Mouse (Mus musculus) heart, embryonic 13.5 days (tissue): ENCODE measurements around the gene Tbc1d30. TPM values are rescaled to one million over a fixed set of nuclear protein-coding genes. Genes with fewer than 3 reads are reported as not detected.

Source experiments
- ATAC-seq: fragments of 200-750 bp; cut with Nextera tagmentation; 2 replicates; pipeline ENCODE4 v1.8.0; 2017; ENCODE audit warnings: moderate TSS enrichment; ENCODE audit not compliant: insufficient number of reproducible peaks, low FRiP score, low TSS enrichment; ENCODE audit errors: extremely low read depth
- H3K27ac ChIP-seq: fragments of 300-500 bp; sonication (generic); replicated peaks from 2 replicates; pipeline ENCODE4 v1.5.1; 2015; ENCODE audit warnings: moderate library complexity, mild to moderate bottlenecking, inconsistent platforms
- H3K27me3 ChIP-seq: fragments of 300-500 bp; sonication (generic); replicated peaks from 2 replicates; pipeline ENCODE4 v1.6.1; 2015; ENCODE audit warnings: mild to moderate bottlenecking, inconsistent platforms
- H3K36me3 ChIP-seq: fragments of 300-500 bp; sonication (generic); 2 replicates; pipeline ENCODE4 v1.6.1; 2015; ENCODE audit warnings: mild to moderate bottlenecking, inconsistent platforms
- H3K4me1 ChIP-seq: fragments of 300-500 bp; sonication (generic); 2 replicates; pipeline ENCODE4 v1.6.1; 2015; ENCODE audit warnings: inconsistent platforms
- H3K4me2 ChIP-seq: fragments of 300-500 bp; sonication (generic); 2 replicates; pipeline ENCODE4 v1.6.1; 2015; ENCODE audit warnings: inconsistent platforms, mild to moderate bottlenecking, moderate library complexity
- H3K4me3 ChIP-seq: fragments of 300-500 bp; sonication (generic); 2 replicates; pipeline ENCODE4 v1.5.1; 2015; ENCODE audit warnings: moderate library complexity, mild to moderate bottlenecking, inconsistent platforms
- H3K9ac ChIP-seq: fragments of 300-500 bp; sonication (generic); 2 replicates; pipeline ENCODE4 v1.6.1; 2015; ENCODE audit warnings: inconsistent platforms, mild to moderate bottlenecking, moderate library complexity
- H3K9me3 ChIP-seq: fragments of 300-500 bp; sonication (generic); 2 replicates; pipeline ENCODE4 v1.6.1; 2016; ENCODE audit warnings: inconsistent platforms
- WGBS: fragments of 180-500 bp; shearing (Covaris S2); methylation state at CpG from one replicate; pipeline ENCODE4 v1.1.7; 2015; ENCODE audit warnings: mixed read lengths; 5-methylcytosine and 5-hydroxymethylcytosine counted together
- polyA plus RNA-seq: library from polyadenylated mRNA; unstranded; fragments of >200 nt; fragmentation: Nextera tagmentation; extraction: Ambion mirVana; gene quantifications from 2 replicates; pipeline ENCODE4 v1.2.1, GENCODE M21; 2015

Gene Tbc1d30
- polyA plus RNA-seq, 1 experiment from 2014 or later, result 1.7 TPM

DNA sequence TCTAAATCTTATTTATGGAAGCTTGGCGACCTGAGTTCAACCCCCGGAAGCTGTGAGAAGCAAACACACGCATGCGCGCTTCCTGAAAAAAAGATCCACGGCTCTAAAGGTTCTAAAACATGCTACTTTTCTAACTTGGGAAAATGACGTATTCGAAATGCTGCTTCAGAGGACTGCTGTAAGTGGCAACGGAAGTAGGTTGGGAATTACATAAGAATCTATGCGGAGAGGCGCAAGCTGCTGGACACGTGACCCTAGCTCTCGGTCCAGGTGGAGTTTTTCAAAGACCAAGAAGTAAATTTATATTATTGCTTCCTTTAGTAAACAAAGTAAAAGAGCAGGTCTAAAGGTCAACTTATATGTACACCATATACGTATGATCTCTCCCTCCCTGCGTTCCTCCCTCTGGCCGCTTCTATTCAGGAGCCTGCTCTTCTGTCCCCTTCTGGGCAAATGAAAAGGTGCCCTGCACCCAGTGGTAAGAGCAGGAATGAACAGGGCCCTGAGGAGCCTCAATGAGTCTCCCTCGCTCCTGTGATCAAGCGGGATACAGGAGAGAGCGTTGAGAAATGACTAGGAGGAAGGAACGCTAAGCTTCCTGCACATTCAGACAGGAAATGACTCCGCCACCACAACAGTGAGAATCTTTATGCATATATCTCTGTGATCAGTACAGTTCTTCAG lies 87.4 kb downstream of the Tbc1d30 start:
- Histone ChIP-seq H3K36me3 (no peaks in the 10 kb centered on the region), H3K9ac (no peak overlapping the region), H3K4me1 (no peaks in the 10 kb centered on the region), H3K4me3 (no peak overlapping the region), H3K9me3 (no peaks in the 10 kb centered on the region), H3K4me2 (no peak overlapping the region; the same call in 1 of the 2 replicates), H3K27ac (no peak overlapping the region), H3K27me3 (peaks cover 3% of the 10 kb centered on the region; the same call in 1 of the 2 replicates)
- ATAC-seq, result no peak
- 75% methylated on average over 21 of the region's 21 CpGs for WGBS

DNA sequence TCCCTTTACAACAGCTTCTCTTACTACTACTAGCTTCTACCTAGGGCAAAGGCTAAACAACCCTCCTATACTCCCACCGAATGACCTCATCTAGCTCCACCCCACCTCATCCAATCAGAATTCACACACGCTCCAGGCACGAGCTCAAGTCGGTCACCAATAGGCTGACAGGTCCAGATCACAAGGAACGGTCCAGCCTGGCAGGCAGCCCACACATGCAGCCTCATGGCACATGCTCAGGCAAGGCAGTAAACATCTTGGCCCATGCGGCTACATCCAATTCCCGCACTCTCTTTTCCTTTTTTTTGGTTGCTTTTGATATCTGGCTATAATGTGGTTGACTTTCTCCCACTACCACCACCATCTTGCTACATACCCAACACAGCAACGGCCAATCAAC lies 88.9 kb downstream of the Tbc1d30 start:
- H3K4me1 ChIP-seq, result no peaks in the 10 kb centered on the region
- no peak overlapping the region for H3K4me2 ChIP-seq
- no peaks in the 10 kb centered on the region for H3K36me3 ChIP-seq
- no peak overlapping the region for H3K27ac ChIP-seq
- WGBS, result 81% methylated on average over 8 of the region's 8 CpGs
- H3K9me3 ChIP-seq, result no peaks in the 10 kb centered on the region
- H3K27me3 ChIP-seq, result no peaks in the 10 kb centered on the region; the same call in 1 of the 2 replicates
- ATAC-seq, result no peak
- H3K9ac ChIP-seq, result no peak overlapping the region
- H3K4me3 ChIP-seq, result no peak overlapping the region

DNA sequence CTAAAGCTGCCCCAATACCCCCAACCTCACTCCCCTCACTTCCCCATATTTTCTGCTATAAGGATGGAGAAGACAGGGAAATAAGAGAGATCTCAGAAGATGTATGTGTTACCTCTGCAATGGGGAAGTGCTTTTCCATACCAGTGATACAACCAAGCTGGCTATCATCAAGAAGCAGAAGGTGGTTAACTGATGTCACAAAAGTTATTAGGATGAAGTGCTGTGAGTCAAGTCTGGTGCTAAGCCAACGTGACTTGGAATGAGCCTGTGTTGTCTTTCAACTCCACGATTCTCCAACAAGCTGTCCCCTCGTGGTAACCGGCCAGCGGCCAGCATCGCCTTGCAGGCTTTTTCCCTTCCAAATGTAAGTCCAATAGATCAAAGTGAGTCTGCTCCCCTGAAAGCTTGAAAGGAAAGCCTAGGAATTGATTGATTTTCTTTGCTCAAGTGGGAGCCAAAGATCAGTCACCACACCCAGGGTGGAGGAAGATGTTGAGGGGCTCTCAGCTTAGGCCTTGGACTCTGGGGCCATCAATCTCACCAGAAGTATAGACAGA lies 90.0 kb downstream of the Tbc1d30 start:
- H3K4me3 ChIP-seq, result no peak overlapping the region
- 88% methylated on average over 6 of the region's 6 CpGs for WGBS
- no peak overlapping the region for H3K9ac ChIP-seq
- no peaks in the 10 kb centered on the region for H3K36me3 ChIP-seq
- H3K4me1 ChIP-seq, result no peaks in the 10 kb centered on the region
- H3K27me3 ChIP-seq, result 0 out of 2 replicates have a peak, but pooled peaks cover 2% of the 10 kb centered on the region
- ATAC-seq, result no peak
- no peak overlapping the region for H3K27ac ChIP-seq
- no peaks in the 10 kb centered on the region for H3K9me3 ChIP-seq
- H3K4me2 ChIP-seq, result no peak overlapping the region

- Histone ChIP-seq H3K36me3 (no peaks in the 10 kb centered on the region), H3K27me3 (peaks cover 21% of the 10 kb centered on the region; the same call in 1 of the 2 replicates), H3K4me2 (no peak overlapping the region), H3K27ac (no peak overlapping the region), H3K9me3 (no peaks in the 10 kb centered on the region), H3K4me3 (no peak overlapping the region), H3K9ac (no peak overlapping the region), H3K4me1 (peaks cover 7% of the 10 kb centered on the region)
- WGBS, result 23% methylated on average over 17 of the region's 17 CpGs
- no peak for ATAC-seq
Observed at GRCm38 (mm10) chr10:121256115-121256825, 94.8 kb downstream of the Tbc1d30 start.

GRCm38 (mm10) chr10:121255465-121255864 lies 95.6 kb downstream of the Tbc1d30 start:
- 85% methylated on average over 5 of the region's 5 CpGs for WGBS
- Histone ChIP-seq H3K4me2 (no peak overlapping the region), H3K4me3 (no peak overlapping the region), H3K4me1 (peaks cover 14% of the 10 kb centered on the region), H3K9ac (no peak overlapping the region), H3K27ac (no peak overlapping the region), H3K9me3 (no peaks in the 10 kb centered on the region), H3K27me3 (peaks cover 21% of the 10 kb centered on the region; the same call in 1 of the 2 replicates), H3K36me3 (no peaks in the 10 kb centered on the region)
- no peak for ATAC-seq

- no peak overlapping the region for H3K9ac ChIP-seq
- no peaks in the 10 kb centered on the region for H3K36me3 ChIP-seq
- peaks cover 21% of the 10 kb centered on the region; the same call in 1 of the 2 replicates for H3K27me3 ChIP-seq
- ATAC-seq, result no peak
- H3K4me1 ChIP-seq, result peaks cover 24% of the 10 kb centered on the region
- no peak overlapping the region for H3K27ac ChIP-seq
- no peak overlapping the region for H3K4me3 ChIP-seq
- H3K9me3 ChIP-seq, result no peaks in the 10 kb centered on the region
- 74% methylated on average over 8 of the region's 8 CpGs for WGBS
- no peak overlapping the region for H3K4me2 ChIP-seq
Observed at GRCm38 (mm10) chr10:121254343-121254742, 96.7 kb downstream of the Tbc1d30 start.

DNA sequence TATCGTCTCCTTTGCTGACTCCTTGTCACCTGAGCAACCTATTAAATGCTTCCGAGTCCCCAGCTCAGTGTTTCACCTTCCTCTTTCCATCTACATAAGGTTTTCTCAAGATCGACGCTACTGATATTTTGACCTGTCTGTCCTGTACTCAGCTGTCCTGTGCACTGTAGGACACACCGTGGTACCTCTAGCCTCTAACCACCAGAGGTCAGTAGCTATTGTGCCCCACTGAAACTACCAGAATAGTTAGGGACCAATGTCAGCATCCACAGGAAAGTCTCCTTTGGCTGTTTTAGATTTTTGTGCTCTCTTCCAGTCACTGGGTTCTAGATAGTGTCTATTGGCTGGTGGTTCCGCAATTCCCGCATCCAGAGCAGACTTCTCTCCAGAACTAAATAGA lies 98.3 kb downstream of the Tbc1d30 start:
- ATAC-seq, result no peak
- H3K4me1 ChIP-seq, result peaks cover 26% of the 10 kb centered on the region
- H3K9me3 ChIP-seq, result no peaks in the 10 kb centered on the region
- 66% methylated on average over 7 of the region's 7 CpGs for WGBS
- H3K9ac ChIP-seq, result no peak overlapping the region
- no peak overlapping the region for H3K27ac ChIP-seq
- H3K36me3 ChIP-seq, result no peaks in the 10 kb centered on the region
- no peak overlapping the region for H3K4me3 ChIP-seq
- H3K4me2 ChIP-seq, result no peak overlapping the region
- peaks cover 21% of the 10 kb centered on the region; the same call in 1 of the 2 replicates for H3K27me3 ChIP-seq

DNA sequence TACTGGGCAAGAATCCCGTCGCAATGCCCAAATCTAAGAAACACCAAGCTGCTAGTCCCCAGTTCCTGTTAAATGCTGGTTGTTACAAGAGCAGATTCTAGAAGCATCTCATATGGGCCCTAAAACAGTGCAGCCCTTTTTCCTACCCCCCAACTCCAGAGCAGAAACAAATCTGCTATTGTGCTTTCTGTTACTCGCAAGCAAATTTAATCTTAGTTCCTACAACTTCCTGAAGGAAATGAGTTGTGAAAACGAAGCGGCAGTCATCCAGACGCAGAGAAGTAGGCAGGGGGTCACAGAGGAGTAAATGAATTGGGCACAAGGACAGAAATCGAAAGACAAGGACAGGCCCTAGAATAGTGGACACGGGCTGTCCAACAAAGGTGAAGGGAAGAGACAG lies 99.9 kb downstream of the Tbc1d30 start:
- WGBS, result 48% methylated on average over 8 of the region's 8 CpGs
- Histone ChIP-seq H3K27me3 (peaks cover 19% of the 10 kb centered on the region; the same call in 1 of the 2 replicates), H3K9ac (no peak overlapping the region), H3K36me3 (no peaks in the 10 kb centered on the region), H3K27ac (peak overlapping the region; percentile 29; the same call in 1 of the 2 replicates), H3K9me3 (no peaks in the 10 kb centered on the region), H3K4me3 (no peak overlapping the region), H3K4me1 (peaks cover 32% of the 10 kb centered on the region), H3K4me2 (peak overlapping the region; percentile 20)
- ATAC-seq, result no peak

- Histone ChIP-seq H3K27ac (no peak overlapping the region), H3K27me3 (peaks cover 9% of the 10 kb centered on the region; the same call in 1 of the 2 replicates), H3K9ac (no peak overlapping the region), H3K36me3 (no peaks in the 10 kb centered on the region), H3K4me3 (no peak overlapping the region), H3K9me3 (no peaks in the 10 kb centered on the region), H3K4me2 (no peak overlapping the region), H3K4me1 (peaks cover 32% of the 10 kb centered on the region)
- 44% methylated on average over 4 of the region's 4 CpGs for WGBS
- no peak for ATAC-seq
Observed at GRCm38 (mm10) chr10:121249820-121250219, 101.3 kb downstream of the Tbc1d30 start.

GRCm38 (mm10) chr10:121247545-121247944 lies 103.5 kb downstream of the Tbc1d30 start:
- H3K4me2 ChIP-seq, result peak overlapping the region; percentile 22; the same call in 1 of the 2 replicates
- H3K27ac ChIP-seq, result peak overlapping the region; percentile 67
- WGBS, result 84% methylated on average over 11 of the region's 11 CpGs
- no peak for ATAC-seq
- H3K9ac ChIP-seq, result no peak overlapping the region
- H3K27me3 ChIP-seq, result no peaks in the 10 kb centered on the region
- no peaks in the 10 kb centered on the region for H3K9me3 ChIP-seq
- H3K4me1 ChIP-seq, result peaks cover 32% of the 10 kb centered on the region
- H3K36me3 ChIP-seq, result no peaks in the 10 kb centered on the region
- no peak overlapping the region for H3K4me3 ChIP-seq

GRCm38 (mm10) chr10:121246971-121247370 lies 104.1 kb downstream of the Tbc1d30 start:
- Histone ChIP-seq H3K36me3 (no peaks in the 10 kb centered on the region), H3K9ac (no peak overlapping the region), H3K4me3 (no peak overlapping the region), H3K27ac (peak overlapping the region; percentile 67), H3K4me1 (peaks cover 32% of the 10 kb centered on the region), H3K9me3 (no peaks in the 10 kb centered on the region), H3K4me2 (peak overlapping the region; percentile 22), H3K27me3 (no peaks in the 10 kb centered on the region)
- peak; percentile 76; the same call in 1 of the 2 replicates for ATAC-seq
- WGBS, result 32% methylated on average over 21 of the region's 21 CpGs
